Mouse (Mus musculus): Measurements from ENCODE around the gene Adgrv1. TPM values are rescaled to one million over a fixed set of nuclear protein-coding genes. Genes with fewer than 3 reads are reported as not detected.

Gene Adgrv1
- polyA plus RNA-seq, 1 experiment, result 0.08 TPM

- no peaks in the 10 kb centered on the region for H3K27me3 ChIP-seq (ENCODE audit: control insufficient read depth, insufficient read depth, low read length)
- H3K4me1 ChIP-seq (ENCODE audit: control insufficient read depth, insufficient read depth, insufficient read length, low read length), result no peaks in the 10 kb centered on the region; the same call in 1 of the 2 replicates
- TF ChIP-seq POLR2A (IDR thresholded peaks at IDR 0.05; ENCODE audit: low read depth, low read length) (no peak), CTCF (IDR thresholded peaks at IDR 0.05; ENCODE audit: extremely low read depth, insufficient read length, insufficient replicate concordance, low read depth, low read length) (no peak)
- no peak overlapping the region for H3K4me3 ChIP-seq (ENCODE audit: low read depth, low read length)
- 68% methylated on average over 8 of the region's 8 CpGs for WGBS
- no peaks in the 10 kb centered on the region for H3K36me3 ChIP-seq (ENCODE audit: control insufficient read depth, insufficient read depth, low read length)
- no peak overlapping the region for H3K27ac ChIP-seq (ENCODE audit: insufficient read depth, low read depth, low read length)
Measured at GRCm38 (mm10) chr13:81108526-81109302, 524.2 kb downstream of the Adgrv1 start.

GRCm38 (mm10) chr13:81107436-81107835 lies 525.5 kb downstream of the Adgrv1 start:
- no peaks in the 10 kb centered on the region; the same call in 1 of the 2 replicates for H3K4me1 ChIP-seq (ENCODE audit: control insufficient read depth, insufficient read depth, insufficient read length, low read length)
- H3K36me3 ChIP-seq (ENCODE audit: control insufficient read depth, insufficient read depth, low read length), result no peaks in the 10 kb centered on the region
- 73% methylated on average over 5 of the region's 5 CpGs for WGBS
- no peaks in the 10 kb centered on the region for H3K27me3 ChIP-seq (ENCODE audit: control insufficient read depth, insufficient read depth, low read length)
- H3K27ac ChIP-seq (ENCODE audit: insufficient read depth, low read depth, low read length), result no peak overlapping the region
- no peak for TF ChIP-seq POLR2A (IDR thresholded peaks at IDR 0.05; ENCODE audit: low read depth, low read length)
- no peak for TF ChIP-seq CTCF (IDR thresholded peaks at IDR 0.05; ENCODE audit: extremely low read depth, insufficient read length, insufficient replicate concordance, low read depth, low read length)
- H3K4me3 ChIP-seq (ENCODE audit: low read depth, low read length), result no peak overlapping the region

GRCm38 (mm10) chr13:81103794-81104193 lies 529.2 kb downstream of the Adgrv1 start:
- TF ChIP-seq CTCF (IDR thresholded peaks at IDR 0.05; ENCODE audit: extremely low read depth, insufficient read length, insufficient replicate concordance, low read depth, low read length) (no peak), POLR2A (IDR thresholded peaks at IDR 0.05; ENCODE audit: low read depth, low read length) (no peak)
- 34% methylated on average over 4 of the region's 4 CpGs for WGBS
- Histone ChIP-seq H3K27me3 (ENCODE audit: control insufficient read depth, insufficient read depth, low read length) (no peaks in the 10 kb centered on the region), H3K4me3 (ENCODE audit: low read depth, low read length) (no peak overlapping the region), H3K36me3 (ENCODE audit: control insufficient read depth, insufficient read depth, low read length) (no peaks in the 10 kb centered on the region), H3K27ac (ENCODE audit: insufficient read depth, low read depth, low read length) (no peak overlapping the region), H3K4me1 (ENCODE audit: control insufficient read depth, insufficient read depth, insufficient read length, low read length) (no peaks in the 10 kb centered on the region; the same call in 1 of the 2 replicates)

GRCm38 (mm10) chr13:81096424-81096823 lies 536.5 kb downstream of the Adgrv1 start:
- no peak overlapping the region for H3K4me3 ChIP-seq (ENCODE audit: low read depth, low read length)

GRCm38 (mm10) chr13:81094513-81094912 lies 538.4 kb downstream of the Adgrv1 start:
- 81% methylated on average over 6 of the region's 6 CpGs for WGBS
- Histone ChIP-seq H3K4me1 (ENCODE audit: control insufficient read depth, insufficient read depth, insufficient read length, low read length) (no peaks in the 10 kb centered on the region), H3K27ac (ENCODE audit: insufficient read depth, low read depth, low read length) (no peak overlapping the region)

More at GRCm38 (mm10) chr13:81096424-81096823, 536.5 kb downstream of the Adgrv1 start:
- Histone ChIP-seq H3K27ac (ENCODE audit: insufficient read depth, low read depth, low read length) (no peak overlapping the region), H3K4me1 (ENCODE audit: control insufficient read depth, insufficient read depth, insufficient read length, low read length) (no peaks in the 10 kb centered on the region), H3K27me3 (ENCODE audit: control insufficient read depth, insufficient read depth, low read length) (no peaks in the 10 kb centered on the region), H3K36me3 (ENCODE audit: control insufficient read depth, insufficient read depth, low read length) (no peaks in the 10 kb centered on the region)
- TF ChIP-seq POLR2A (IDR thresholded peaks at IDR 0.05; ENCODE audit: low read depth, low read length), result no peak
- no peak for TF ChIP-seq CTCF (IDR thresholded peaks at IDR 0.05; ENCODE audit: extremely low read depth, insufficient read length, insufficient replicate concordance, low read depth, low read length)
- WGBS, result 84% methylated on average over 2 of the region's 2 CpGs

GRCm38 (mm10) chr13:81090051-81090836 lies 542.7 kb downstream of the Adgrv1 start:
- no peak overlapping the region for H3K4me3 ChIP-seq (ENCODE audit: low read depth, low read length)
- H3K4me1 ChIP-seq (ENCODE audit: control insufficient read depth, insufficient read depth, insufficient read length, low read length), result no peaks in the 10 kb centered on the region
- H3K27me3 ChIP-seq (ENCODE audit: control insufficient read depth, insufficient read depth, low read length), result no peaks in the 10 kb centered on the region
- 88% methylated on average over 1 of the region's 1 CpGs for WGBS
- no peak for TF ChIP-seq CTCF (IDR thresholded peaks at IDR 0.05; ENCODE audit: extremely low read depth, insufficient read length, insufficient replicate concordance, low read depth, low read length)
- TF ChIP-seq POLR2A (IDR thresholded peaks at IDR 0.05; ENCODE audit: low read depth, low read length), result no peak
- no peaks in the 10 kb centered on the region for H3K36me3 ChIP-seq (ENCODE audit: control insufficient read depth, insufficient read depth, low read length)
- no peak overlapping the region for H3K27ac ChIP-seq (ENCODE audit: insufficient read depth, low read depth, low read length)

More at GRCm38 (mm10) chr13:81094513-81094912, 538.4 kb downstream of the Adgrv1 start:
- TF ChIP-seq CTCF (IDR thresholded peaks at IDR 0.05; ENCODE audit: extremely low read depth, insufficient read length, insufficient replicate concordance, low read depth, low read length) (no peak), POLR2A (IDR thresholded peaks at IDR 0.05; ENCODE audit: low read depth, low read length) (no peak)
- Histone ChIP-seq H3K36me3 (ENCODE audit: control insufficient read depth, insufficient read depth, low read length) (no peaks in the 10 kb centered on the region), H3K27me3 (ENCODE audit: control insufficient read depth, insufficient read depth, low read length) (no peaks in the 10 kb centered on the region), H3K4me3 (ENCODE audit: low read depth, low read length) (no peak overlapping the region)
